Mouse (Mus musculus): ENCODE measurements at regions not wholly inside any gene's neighbourhood (a gene's known extent, or its start where the extent isn't known, plus 50 kb on each side); places are given as distances from the start of the nearest gene placed in this dataset.

- H3K27me3 ChIP-seq (ENCODE audit: control insufficient read depth, insufficient read depth, low read depth, low read length), result no peaks in the 10 kb centered on the region
- H3K27ac ChIP-seq (ENCODE audit: low read length), result no peak overlapping the region
- H3K9ac ChIP-seq (ENCODE audit: low read length), result no peak overlapping the region
- H3K4me1 ChIP-seq (replicated peaks; ENCODE audit: control insufficient read depth, insufficient read depth, low read length), result no peaks in the 10 kb centered on the region
- no peaks in the 10 kb centered on the region for H3K36me3 ChIP-seq (ENCODE audit: control insufficient read depth, insufficient read depth, low read length)
- 0 out of 2 replicates have a peak, but pooled peaks have one; percentile 12 for ATAC-seq (ENCODE audit: low read depth)
- H3K4me3 ChIP-seq (ENCODE audit: low read length), result no peak overlapping the region; the same call in 1 of the 2 replicates
- H3K4me2 ChIP-seq (ENCODE audit: low read depth, low read length), result 0 out of 2 replicates have a peak overlapping the region, but pooled peaks have one; percentile 27
- 52% methylated on average over 6 of the region's 6 CpGs for WGBS
- no peaks in the 10 kb centered on the region for H3K9me3 ChIP-seq (ENCODE audit: control insufficient read depth, low read length)
Measured at GRCm38 (mm10) chr5:61155390-61156225, 653.0 kb upstream of the G6pd2 start.

DNA sequence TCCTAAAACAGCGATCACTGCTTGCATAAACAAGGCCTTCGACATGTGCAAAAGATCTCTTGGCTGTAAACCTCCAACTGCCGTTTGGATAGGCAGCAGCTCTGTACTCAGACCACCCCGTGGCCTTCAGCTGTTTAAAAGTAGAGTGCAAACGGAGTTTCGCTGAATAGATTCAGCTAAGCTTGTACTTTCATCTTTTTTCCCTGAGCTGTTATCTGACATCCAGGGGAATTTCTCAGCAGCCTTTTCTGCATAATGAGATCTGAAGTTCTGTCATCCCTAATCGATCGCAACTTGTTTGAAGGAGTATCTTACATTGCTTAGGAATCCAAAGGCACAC lies 652.4 kb upstream of the G6pd2 start:
- Histone ChIP-seq H3K9ac (ENCODE audit: low read length) (no peak overlapping the region), H3K27ac (ENCODE audit: low read length) (no peak overlapping the region), H3K4me3 (ENCODE audit: low read length) (no peak overlapping the region; the same call in 1 of the 2 replicates), H3K4me1 (replicated peaks; ENCODE audit: control insufficient read depth, insufficient read depth, low read length) (no peaks in the 10 kb centered on the region), H3K36me3 (ENCODE audit: control insufficient read depth, insufficient read depth, low read length) (no peaks in the 10 kb centered on the region), H3K9me3 (ENCODE audit: control insufficient read depth, low read length) (no peaks in the 10 kb centered on the region), H3K27me3 (ENCODE audit: control insufficient read depth, insufficient read depth, low read depth, low read length) (no peaks in the 10 kb centered on the region), H3K4me2 (ENCODE audit: low read depth, low read length) (peak overlapping the region; percentile 27; the same call in 1 of the 2 replicates)
- 38% methylated on average over 8 of the region's 8 CpGs for WGBS
- ATAC-seq (ENCODE audit: low read depth), result peak; percentile 86
